Mouse (Mus musculus): Measurements from ENCODE around the gene Ccdc62. TPM values are rescaled to one million over a fixed set of nuclear protein-coding genes. Genes with fewer than 3 reads are reported as not detected.

The Ccdc62 gene
- polyA plus RNA-seq, 1 experiment, result 4.7 TPM

- H3ac ChIP-seq (ENCODE audit: control insufficient read depth, insufficient read length), result no peak overlapping the region
- H3K79me2 ChIP-seq (ENCODE audit: control insufficient read depth, insufficient read depth), result no peaks in the 10 kb centered on the region
- H3K4me3 ChIP-seq, result no peak overlapping the region
- no peaks in the 10 kb centered on the region for H3K27me3 ChIP-seq (ENCODE audit: control insufficient read depth, insufficient read depth, insufficient read length)
- H3K36me3 ChIP-seq (ENCODE audit: control insufficient read depth, insufficient read depth), result no peaks in the 10 kb centered on the region
- no peak for TF ChIP-seq USF1 (IDR thresholded peaks at IDR 0.05; ENCODE audit: low read depth)
- TF ChIP-seq TCF12 (IDR thresholded peaks at IDR 0.05; ENCODE audit: insufficient read depth, poor library complexity, severe bottlenecking), result no peak
- TF ChIP-seq TCF3 (IDR thresholded peaks at IDR 0.05; ENCODE audit: insufficient read length, low read depth), result no peak
- H3K4me2 ChIP-seq (ENCODE audit: low read depth), result no peak overlapping the region
Measured at GRCm38 (mm10) chr5:123897352-123897751, 33.1 kb upstream of the Ccdc62 start.

GRCm38 (mm10) chr5:123904059-123904672 lies 26.3 kb upstream of the Ccdc62 start:
- TF ChIP-seq E2F4 (IDR thresholded peaks at IDR 0.05; ENCODE audit: insufficient read depth) (no peak), MYOG (IDR thresholded peaks at IDR 0.05; ENCODE audit: control insufficient read depth in 1 of 3, insufficient read depth in 1 of 3, insufficient read length in 2 of 3, low read depth in 2 of 3) (no peak), REST (IDR thresholded peaks at IDR 0.05; ENCODE audit: insufficient read depth, insufficient read length) (no peak), SRF (IDR thresholded peaks at IDR 0.05; ENCODE audit: control insufficient read depth, insufficient read length, low read depth) (no peak), POLR2A (IDR thresholded peaks at IDR 0.05; ENCODE audit: insufficient read length, low read depth) (no peak), POLR2AphosphoS2 (IDR thresholded peaks at IDR 0.05; ENCODE audit: insufficient read length, low read depth) (no peak), TCF12 (IDR thresholded peaks at IDR 0.05; ENCODE audit: insufficient read depth, poor library complexity, severe bottlenecking) (no peak), MAX (IDR thresholded peaks at IDR 0.05; ENCODE audit: low read depth) (no peak), MYOD1 (IDR thresholded peaks at IDR 0.05; ENCODE audit: control insufficient read depth in 1 of 3, insufficient read length in 2 of 3, low read depth in 2 of 3) (no peak), USF1 (IDR thresholded peaks at IDR 0.05; ENCODE audit: low read depth) (no peak), CEBPB (IDR thresholded peaks at IDR 0.05; ENCODE audit: insufficient read depth, poor library complexity, severe bottlenecking) (no peak), TCF3 (IDR thresholded peaks at IDR 0.05; ENCODE audit: insufficient read length, low read depth) (no peak)
- H3K27me3 ChIP-seq (ENCODE audit: control insufficient read depth, insufficient read depth, insufficient read length), result no peaks in the 10 kb centered on the region
- no peak overlapping the region for H3K4me3 ChIP-seq
- no peak overlapping the region for H3ac ChIP-seq (ENCODE audit: control insufficient read depth, insufficient read length)
- peaks cover 2% of the 10 kb centered on the region for H3K36me3 ChIP-seq (ENCODE audit: control insufficient read depth, insufficient read depth)
- H3K4me2 ChIP-seq (ENCODE audit: low read depth), result no peak overlapping the region
- peaks cover 21% of the 10 kb centered on the region for H3K79me2 ChIP-seq (ENCODE audit: control insufficient read depth, insufficient read depth)

DNA sequence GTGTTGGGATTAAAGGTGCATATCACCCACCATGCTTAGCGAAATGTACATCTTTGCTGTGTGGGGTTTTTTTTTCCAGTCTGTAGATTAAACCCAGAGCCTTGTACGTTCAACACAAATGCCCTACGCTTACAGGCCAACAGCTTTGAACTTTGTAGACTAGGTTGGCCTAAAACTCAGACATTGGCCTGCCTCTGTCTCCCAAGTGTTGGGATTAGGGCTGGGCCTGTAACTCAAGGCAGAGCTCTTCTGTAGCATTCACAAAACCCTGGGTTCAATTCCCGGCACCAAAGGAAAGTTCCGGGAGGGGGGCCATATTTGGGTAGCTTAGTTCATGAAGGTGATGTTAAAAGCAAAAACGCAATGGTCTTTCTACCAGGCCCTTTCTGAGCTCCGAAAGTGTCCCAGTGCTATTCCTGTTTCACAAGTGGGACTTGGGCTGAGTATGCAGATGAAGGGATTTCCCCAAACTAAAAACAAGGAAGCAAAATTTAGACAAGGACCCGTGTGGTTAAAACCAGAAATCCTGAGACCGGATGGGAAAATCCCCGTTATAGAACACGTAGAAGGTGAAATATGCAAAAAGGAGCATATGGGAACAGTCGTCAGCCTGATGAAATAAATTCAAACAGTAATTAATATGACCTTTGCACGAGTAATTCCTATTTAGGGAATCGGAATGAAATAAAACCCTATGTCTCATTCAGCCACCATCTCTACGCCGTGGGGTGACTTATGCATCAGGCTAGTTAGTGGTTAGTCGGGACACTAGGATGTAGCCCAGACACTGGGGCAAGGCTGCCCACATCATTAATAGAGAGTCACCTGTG lies 24.1 kb upstream of the Ccdc62 start:
- peak overlapping the region; percentile 76 for H3K4me2 ChIP-seq (ENCODE audit: low read depth)
- H3K79me2 ChIP-seq (ENCODE audit: control insufficient read depth, insufficient read depth), result peaks cover 43% of the 10 kb centered on the region
- H3K36me3 ChIP-seq (ENCODE audit: control insufficient read depth, insufficient read depth), result peaks cover 19% of the 10 kb centered on the region
- TF ChIP-seq SRF (IDR thresholded peaks at IDR 0.05; ENCODE audit: control insufficient read depth, insufficient read length, low read depth) (no peak), E2F4 (IDR thresholded peaks at IDR 0.05; ENCODE audit: insufficient read depth) (no peak), TCF3 (IDR thresholded peaks at IDR 0.05; ENCODE audit: insufficient read length, low read depth) (no peak)
- peak overlapping the region; percentile 71 for H3ac ChIP-seq (ENCODE audit: control insufficient read depth, insufficient read length)
- H3K4me3 ChIP-seq, result peak overlapping the region; percentile 88
- H3K27me3 ChIP-seq (ENCODE audit: control insufficient read depth, insufficient read depth, insufficient read length), result no peaks in the 10 kb centered on the region

- Histone ChIP-seq H3K36me3 (ENCODE audit: control insufficient read depth, insufficient read depth) (peaks cover 22% of the 10 kb centered on the region), H3K4me3 (peak within 1 kb of the TSS; percentile 88), H3K27me3 (ENCODE audit: control insufficient read depth, insufficient read depth, insufficient read length) (no peaks in the 10 kb centered on the region), H3K4me2 (ENCODE audit: low read depth) (peak within 1 kb of the TSS; percentile 84), H3K79me2 (ENCODE audit: control insufficient read depth, insufficient read depth) (peaks cover 50% of the 10 kb centered on the region), H3ac (ENCODE audit: control insufficient read depth, insufficient read length) (peak within 1 kb of the TSS; percentile 71)
- TF ChIP-seq USF1 (IDR thresholded peaks at IDR 0.05; ENCODE audit: low read depth) (no peak), MYOG (IDR thresholded peaks at IDR 0.05; ENCODE audit: control insufficient read depth in 1 of 3, insufficient read depth in 1 of 3, insufficient read length in 2 of 3, low read depth in 2 of 3) (no peak), MYOD1 (IDR thresholded peaks at IDR 0.05; ENCODE audit: control insufficient read depth in 1 of 3, insufficient read length in 2 of 3, low read depth in 2 of 3) (peak in 1 of 3 experiments; percentile 58), POLR2A (IDR thresholded peaks at IDR 0.05; ENCODE audit: insufficient read length, low read depth) (peak; percentile 97), MAX (IDR thresholded peaks at IDR 0.05; ENCODE audit: low read depth) (no peak), POLR2AphosphoS2 (IDR thresholded peaks at IDR 0.05; ENCODE audit: insufficient read length, low read depth) (peak; percentile 92), TCF12 (IDR thresholded peaks at IDR 0.05; ENCODE audit: insufficient read depth, poor library complexity, severe bottlenecking) (no peak)
Measured at GRCm38 (mm10) chr5:123906976-123907630, 23.4 kb upstream of the Ccdc62 start, which contains the start of gene Denr. TSS of gene Denr (plus strand) at chr5:123907175.

- Histone ChIP-seq H3K27me3 (ENCODE audit: control insufficient read depth, insufficient read depth, insufficient read length) (no peaks in the 10 kb centered on the region), H3K4me2 (ENCODE audit: low read depth) (peak overlapping the region; percentile 84)
- TF ChIP-seq CEBPB (IDR thresholded peaks at IDR 0.05; ENCODE audit: insufficient read depth, poor library complexity, severe bottlenecking) (no peak), MAX (IDR thresholded peaks at IDR 0.05; ENCODE audit: low read depth) (no peak), SRF (IDR thresholded peaks at IDR 0.05; ENCODE audit: control insufficient read depth, insufficient read length, low read depth) (no peak), TCF3 (IDR thresholded peaks at IDR 0.05; ENCODE audit: insufficient read length, low read depth) (no peak), MYOD1 (IDR thresholded peaks at IDR 0.05; ENCODE audit: control insufficient read depth in 1 of 3, insufficient read length in 2 of 3, low read depth in 2 of 3) (no peak), TCF12 (IDR thresholded peaks at IDR 0.05; ENCODE audit: insufficient read depth, poor library complexity, severe bottlenecking) (no peak), MYOG (IDR thresholded peaks at IDR 0.05; ENCODE audit: control insufficient read depth in 1 of 3, insufficient read depth in 1 of 3, insufficient read length in 2 of 3, low read depth in 2 of 3) (no peak), POLR2AphosphoS2 (IDR thresholded peaks at IDR 0.05; ENCODE audit: insufficient read length, low read depth) (no peak), USF1 (IDR thresholded peaks at IDR 0.05; ENCODE audit: low read depth) (no peak), REST (IDR thresholded peaks at IDR 0.05; ENCODE audit: insufficient read depth, insufficient read length) (no peak), E2F4 (IDR thresholded peaks at IDR 0.05; ENCODE audit: insufficient read depth) (no peak), POLR2A (IDR thresholded peaks at IDR 0.05; ENCODE audit: insufficient read length, low read depth) (no peak)
Measured at GRCm38 (mm10) chr5:123907631-123907977, 22.9 kb upstream of the Ccdc62 start.

More at GRCm38 (mm10) chr5:123907631-123907977, 22.9 kb upstream of the Ccdc62 start:
- Histone ChIP-seq H3K4me3 (peak overlapping the region; percentile 88), H3ac (ENCODE audit: control insufficient read depth, insufficient read length) (peak overlapping the region; percentile 71), H3K36me3 (ENCODE audit: control insufficient read depth, insufficient read depth) (peaks cover 25% of the 10 kb centered on the region), H3K79me2 (ENCODE audit: control insufficient read depth, insufficient read depth) (peaks cover 55% of the 10 kb centered on the region)

Data from myocyte (in vitro differentiated cells).